Mouse (Mus musculus): ENCODE results near the gene Agpat1.

DNA sequence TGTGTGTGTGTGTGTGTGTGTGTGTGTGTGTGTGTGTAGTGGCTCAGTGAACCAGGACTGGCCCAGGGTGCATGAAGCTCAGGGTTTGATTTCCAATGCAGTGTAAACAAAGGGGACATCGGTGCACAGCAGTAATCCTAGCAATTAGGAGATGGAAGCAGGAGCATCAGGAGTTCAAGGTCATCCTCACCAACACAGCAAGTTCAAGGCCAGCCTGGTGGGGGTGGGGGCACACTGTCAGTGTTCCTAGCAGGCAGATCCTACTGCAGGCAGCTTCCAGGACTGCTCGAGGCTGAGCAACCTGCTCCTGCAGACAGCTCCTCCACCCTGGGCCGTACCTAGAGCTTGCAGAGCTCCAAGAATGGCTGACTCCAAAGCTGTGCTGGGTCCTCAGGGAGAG lies 41.5 kb upstream of the Agpat1 start:
- no peak for TF ChIP-seq CTCF (conservative IDR thresholded peaks at IDR 0.05; ENCODE audit: insufficient read depth, insufficient read length, low read depth, low read length)
- no peak for TF ChIP-seq POLR2A (IDR thresholded peaks at IDR 0.05; ENCODE audit: low read depth, low read length)
